Mouse (Mus musculus): ENCODE data around the gene Kdm2b. TPM values are rescaled to one million over a fixed set of nuclear protein-coding genes. Genes with fewer than 3 reads are reported as not detected.

The Kdm2b gene
- polyA plus RNA-seq, 1 experiment = 10.9 TPM

DNA sequence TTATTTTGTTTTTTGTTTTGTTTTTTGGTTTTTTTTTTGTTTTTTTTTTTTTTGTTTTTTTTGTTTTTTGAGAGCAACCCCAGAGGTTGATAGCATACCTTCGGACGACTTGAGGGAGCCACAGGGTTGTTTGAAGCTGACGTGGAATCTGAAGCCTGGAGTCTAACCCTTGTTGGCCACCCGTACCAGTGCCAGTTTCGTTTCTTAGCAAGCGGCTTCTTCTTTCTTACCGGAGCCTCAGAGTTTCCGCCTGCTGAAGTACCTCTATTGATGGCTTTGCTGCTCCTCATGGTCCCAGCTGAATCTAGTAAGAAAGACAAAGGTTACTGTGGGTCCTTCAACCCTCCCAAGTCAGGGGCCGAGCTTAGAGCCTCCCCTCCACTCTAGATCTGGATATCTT lies 22.1 kb upstream of the Kdm2b start:
- no peak overlapping the region for H3K4me3 ChIP-seq (ENCODE audit: insufficient read depth, low read depth, low read length)
- H3K27me3 ChIP-seq (replicated peaks; ENCODE audit: control insufficient read depth, insufficient read depth, low read length) = no peaks in the 10 kb centered on the region
- DNase-seq = no peak
- no peaks in the 10 kb centered on the region for H3K36me3 ChIP-seq (ENCODE audit: control insufficient read depth, insufficient read depth, low read length)
- H3K4me1 ChIP-seq (ENCODE audit: control insufficient read depth, insufficient read depth, low read length) = peaks cover 8% of the 10 kb centered on the region; the same call in 1 of the 2 replicates
- 93% methylated on average over 9 of the region's 9 CpGs for WGBS
- TF ChIP-seq CTCF (conservative IDR thresholded peaks at IDR 0.05; ENCODE audit: insufficient read depth, insufficient read length, low read depth, low read length) = no peak
- TF ChIP-seq POLR2A (IDR thresholded peaks at IDR 0.05; ENCODE audit: low read depth, low read length) = no peak
- no peak overlapping the region for H3K27ac ChIP-seq (ENCODE audit: insufficient read depth, low read depth, low read length)

DNA sequence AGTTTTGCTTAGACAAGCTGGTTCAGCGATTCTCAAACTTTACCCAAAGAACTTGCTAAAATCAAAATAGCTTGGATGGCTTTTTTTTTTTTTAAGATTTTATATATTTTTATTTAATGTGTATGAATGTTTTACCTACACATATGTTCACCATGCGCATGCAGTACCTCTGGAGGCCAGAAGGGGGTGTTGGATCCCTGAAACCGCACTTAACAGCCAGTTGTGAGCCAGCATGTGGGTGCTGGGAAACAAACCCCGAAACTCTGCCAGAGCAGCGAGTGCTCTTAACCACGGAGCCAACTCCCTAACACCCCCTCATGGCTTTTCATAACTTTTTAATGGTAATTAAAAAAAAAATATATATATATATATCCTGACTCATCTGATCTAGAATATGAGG lies 21.2 kb upstream of the Kdm2b start:
- DNase-seq = no peak
- Histone ChIP-seq H3K27me3 (replicated peaks; ENCODE audit: control insufficient read depth, insufficient read depth, low read length) (no peaks in the 10 kb centered on the region), H3K4me1 (ENCODE audit: control insufficient read depth, insufficient read depth, low read length) (peaks cover 5% of the 10 kb centered on the region; the same call in 1 of the 2 replicates), H3K27ac (ENCODE audit: insufficient read depth, low read depth, low read length) (no peak overlapping the region), H3K4me3 (ENCODE audit: insufficient read depth, low read depth, low read length) (no peak overlapping the region), H3K36me3 (ENCODE audit: control insufficient read depth, insufficient read depth, low read length) (no peaks in the 10 kb centered on the region)
- 0 out of 2 replicates have a peak, but pooled peaks have one; percentile 14 for TF ChIP-seq CTCF (conservative IDR thresholded peaks at IDR 0.05; ENCODE audit: insufficient read depth, insufficient read length, low read depth, low read length)
- no peak for TF ChIP-seq POLR2A (IDR thresholded peaks at IDR 0.05; ENCODE audit: low read depth, low read length)
- 94% methylated on average over 6 of the region's 6 CpGs for WGBS

DNA sequence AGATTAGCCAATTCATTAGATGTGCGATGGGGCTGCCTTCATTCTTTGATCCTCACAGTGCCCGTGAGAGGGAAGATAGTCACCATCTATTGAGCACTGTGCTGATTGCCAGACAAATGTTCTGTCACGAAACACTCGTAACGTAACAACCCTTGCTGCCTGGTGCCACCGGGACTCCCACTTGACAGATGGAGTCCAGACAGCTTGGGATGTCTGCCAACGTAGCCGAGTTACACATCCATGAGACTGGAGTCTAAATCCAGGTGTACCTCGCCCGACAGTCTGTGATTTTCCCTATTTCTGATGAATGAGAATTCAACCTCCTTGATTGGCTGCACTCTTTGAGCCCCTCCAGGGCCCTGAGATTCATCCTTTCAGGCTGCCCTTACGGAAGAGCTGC lies 20.2 kb upstream of the Kdm2b start:
- Histone ChIP-seq H3K4me3 (ENCODE audit: insufficient read depth, low read depth, low read length) (no peak overlapping the region), H3K4me1 (ENCODE audit: control insufficient read depth, insufficient read depth, low read length) (peaks cover 4% of the 10 kb centered on the region; the same call in 1 of the 2 replicates), H3K36me3 (ENCODE audit: control insufficient read depth, insufficient read depth, low read length) (no peaks in the 10 kb centered on the region), H3K27me3 (replicated peaks; ENCODE audit: control insufficient read depth, insufficient read depth, low read length) (no peaks in the 10 kb centered on the region), H3K27ac (ENCODE audit: insufficient read depth, low read depth, low read length) (no peak overlapping the region)
- no peak for TF ChIP-seq CTCF (conservative IDR thresholded peaks at IDR 0.05; ENCODE audit: insufficient read depth, insufficient read length, low read depth, low read length)
- TF ChIP-seq POLR2A (IDR thresholded peaks at IDR 0.05; ENCODE audit: low read depth, low read length) = no peak
- no peak for DNase-seq
- WGBS = 71% methylated on average over 11 of the region's 11 CpGs

DNA sequence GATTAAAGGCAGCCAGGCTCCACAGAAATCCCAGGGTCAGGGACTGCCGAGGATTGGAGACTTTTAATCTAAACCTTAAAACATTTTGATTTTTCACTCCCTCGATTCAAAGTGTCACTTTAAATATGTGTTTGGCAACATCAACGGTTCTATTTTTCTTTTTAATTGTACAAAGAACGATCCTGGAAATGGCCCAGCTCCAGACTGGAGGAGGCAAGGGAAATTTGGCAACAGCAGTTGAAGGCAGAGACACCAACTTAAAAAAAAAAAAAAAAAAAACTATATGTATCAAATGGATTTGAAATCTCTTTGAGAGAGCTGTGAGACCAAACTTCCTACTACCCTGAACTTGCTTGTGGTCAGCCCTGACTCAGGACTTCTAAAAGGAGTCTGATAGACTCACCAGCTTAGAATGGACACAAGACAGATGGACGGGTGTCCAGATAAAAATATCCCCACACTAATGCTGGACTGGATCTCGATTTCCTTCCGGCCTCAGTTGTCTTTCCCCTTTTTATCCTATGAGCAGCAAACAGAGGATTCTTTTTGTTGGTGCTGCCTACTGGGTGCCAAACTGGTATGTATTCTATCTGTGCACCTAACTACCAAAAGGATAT lies 19.4 kb upstream of the Kdm2b start:
- no peak for TF ChIP-seq CTCF (conservative IDR thresholded peaks at IDR 0.05; ENCODE audit: insufficient read depth, insufficient read length, low read depth, low read length)
- TF ChIP-seq POLR2A (IDR thresholded peaks at IDR 0.05; ENCODE audit: low read depth, low read length) = no peak
- no peaks in the 10 kb centered on the region for H3K27me3 ChIP-seq (replicated peaks; ENCODE audit: control insufficient read depth, insufficient read depth, low read length)
- H3K36me3 ChIP-seq (ENCODE audit: control insufficient read depth, insufficient read depth, low read length) = no peaks in the 10 kb centered on the region

DNA sequence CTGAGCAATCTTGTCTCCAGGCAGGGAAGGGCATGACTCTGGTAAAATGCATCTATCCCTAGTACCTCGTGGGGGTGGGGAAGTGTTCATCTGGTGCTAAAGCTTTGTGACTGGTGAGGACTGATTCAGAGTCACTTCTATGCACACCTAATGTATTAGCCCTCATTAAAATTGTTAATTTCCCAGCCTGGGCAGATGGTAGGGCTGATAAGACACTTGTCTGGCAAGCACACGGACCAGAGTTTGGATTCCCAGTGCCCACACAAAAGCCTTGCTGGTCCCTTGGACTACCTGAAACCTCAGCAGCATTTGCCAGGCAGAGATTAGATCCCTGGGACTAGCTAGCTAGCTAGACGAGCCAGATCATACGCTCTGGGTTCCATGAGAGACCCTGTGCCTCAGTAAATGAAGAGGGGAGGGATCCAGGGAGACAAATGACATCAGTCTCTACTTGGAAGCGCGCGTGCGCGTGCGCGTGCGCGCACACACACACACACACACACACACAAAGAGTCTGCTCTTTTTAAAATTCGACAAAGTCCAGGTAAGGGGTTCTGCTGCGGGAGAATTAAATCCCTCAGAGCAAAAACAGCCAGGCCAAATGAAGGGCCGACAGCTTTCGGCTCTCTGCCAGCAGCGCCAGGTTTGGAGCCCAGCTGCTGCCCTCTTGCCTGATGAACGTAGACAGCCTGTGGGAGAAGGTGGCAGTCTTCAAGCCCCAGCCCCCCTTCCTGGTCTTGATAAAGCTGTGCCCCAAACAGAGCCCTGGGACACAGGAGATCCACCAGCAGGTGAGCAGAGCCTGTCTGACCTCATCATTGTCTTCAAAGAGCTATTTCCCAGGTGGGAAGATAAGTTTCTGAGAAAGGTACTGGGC lies 16.3 kb upstream of the Kdm2b start:
- DNase-seq = no peak
- Histone ChIP-seq H3K27me3 (replicated peaks; ENCODE audit: control insufficient read depth, insufficient read depth, low read length) (no peaks in the 10 kb centered on the region), H3K4me3 (ENCODE audit: insufficient read depth, low read depth, low read length) (no peak overlapping the region), H3K27ac (ENCODE audit: insufficient read depth, low read depth, low read length) (no peak overlapping the region), H3K36me3 (ENCODE audit: control insufficient read depth, insufficient read depth, low read length) (no peaks in the 10 kb centered on the region), H3K4me1 (ENCODE audit: control insufficient read depth, insufficient read depth, low read length) (no peaks in the 10 kb centered on the region)
- WGBS = 76% methylated on average over 19 of the region's 19 CpGs
- no peak for TF ChIP-seq POLR2A (IDR thresholded peaks at IDR 0.05; ENCODE audit: low read depth, low read length)
- no peak for TF ChIP-seq CTCF (conservative IDR thresholded peaks at IDR 0.05; ENCODE audit: insufficient read depth, insufficient read length, low read depth, low read length)

More for the DNA sequence above, 19.4 kb upstream of the Kdm2b start:
- Histone ChIP-seq H3K27ac (ENCODE audit: insufficient read depth, low read depth, low read length) (no peak overlapping the region), H3K4me1 (ENCODE audit: control insufficient read depth, insufficient read depth, low read length) (no peaks in the 10 kb centered on the region), H3K4me3 (ENCODE audit: insufficient read depth, low read depth, low read length) (no peak overlapping the region)
- no peak for DNase-seq
- WGBS = 54% methylated on average over 7 of the region's 7 CpGs

DNA sequence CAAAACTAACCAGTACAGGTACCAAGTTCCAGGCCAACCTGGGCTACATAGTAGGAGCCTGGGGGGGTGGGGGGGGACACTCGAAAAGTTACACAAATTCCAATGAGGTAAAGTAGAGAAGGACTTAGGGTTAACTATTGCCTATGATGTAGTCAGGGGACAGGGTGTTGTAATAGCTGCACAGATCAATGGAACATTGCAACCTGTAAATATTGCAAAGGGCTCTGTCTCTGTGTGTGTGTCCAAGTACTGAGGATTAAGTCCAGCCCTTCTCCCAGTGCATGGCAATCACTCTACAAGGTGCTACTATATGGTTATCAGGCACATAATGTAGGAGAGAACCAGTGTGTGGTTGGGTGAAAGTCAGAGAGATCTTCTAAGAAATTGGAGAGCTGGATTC lies 11.3 kb upstream of the Kdm2b start:
- Histone ChIP-seq H3K4me1 (ENCODE audit: control insufficient read depth, insufficient read depth, low read length) (no peaks in the 10 kb centered on the region), H3K36me3 (ENCODE audit: control insufficient read depth, insufficient read depth, low read length) (no peaks in the 10 kb centered on the region), H3K4me3 (ENCODE audit: insufficient read depth, low read depth, low read length) (no peak overlapping the region), H3K27me3 (replicated peaks; ENCODE audit: control insufficient read depth, insufficient read depth, low read length) (no peaks in the 10 kb centered on the region), H3K27ac (ENCODE audit: insufficient read depth, low read depth, low read length) (no peak overlapping the region)
- DNase-seq = no peak
- WGBS = 69% methylated on average over 1 of the region's 1 CpGs
- TF ChIP-seq POLR2A (IDR thresholded peaks at IDR 0.05; ENCODE audit: low read depth, low read length) (no peak), CTCF (conservative IDR thresholded peaks at IDR 0.05; ENCODE audit: insufficient read depth, insufficient read length, low read depth, low read length) (no peak)
